Mouse (Mus musculus) olfactory bulb, adult 2 months (tissue): Measurements from ENCODE around the gene Isy1. TPM values are rescaled to one million over a fixed set of nuclear protein-coding genes. Genes with fewer than 3 reads are reported as not detected.

ENCODE experiments used
- H3K27ac ChIP-seq: fragments of 200-500 bp; 2 replicates; pipeline ENCODE4 v1.5.1; 2012; ENCODE audit warnings: low read depth, low read length; ENCODE audit not compliant: insufficient read depth
- H3K4me1 ChIP-seq: fragments of 200-500 bp; 2 replicates; pipeline ENCODE4 v1.6.1; 2012; ENCODE audit warnings: low read length; ENCODE audit not compliant: control insufficient read depth, insufficient read depth
- H3K4me3 ChIP-seq: fragments of 200-500 bp; 2 replicates; pipeline ENCODE4 v1.5.1; 2012; ENCODE audit warnings: mild to moderate bottlenecking, low read depth, low read length, moderate library complexity; ENCODE audit not compliant: insufficient read depth
- CTCF ChIP-seq: fragments of 200-500 bp; IDR thresholded peaks from 2 replicates; pipeline ENCODE4 v1.5.1; 2012; ENCODE audit warnings: low read depth, mild to moderate bottlenecking, low read length, moderate library complexity; ENCODE audit not compliant: insufficient read depth
- POLR2A ChIP-seq: fragments of 200-500 bp; IDR thresholded peaks from 2 replicates; pipeline ENCODE4 v1.6.1; 2012; ENCODE audit warnings: mild to moderate bottlenecking, low read depth, low read length, moderate library complexity; ENCODE audit not compliant: insufficient read depth
- WGBS: fragments of 180-500 bp; shearing (Covaris S2); methylation state at CpG from one replicate; pipeline ENCODE4 v1.1.7; 2018; 5-methylcytosine and 5-hydroxymethylcytosine counted together
- polyA plus RNA-seq: library from polyadenylated mRNA; stranded (reverse); fragments of >200 nt; gene quantifications from 2 replicates; pipeline ENCODE4 v1.2.4, GENCODE M21; 2012; ENCODE audit warnings: low replicate concordance; ENCODE audit not compliant: missing spikeins, insufficient read depth, insufficient read length

Isy1 gene
- polyA plus RNA-seq, 1 experiment: 368 TPM

- no peak for TF ChIP-seq POLR2A
- no peak for TF ChIP-seq CTCF
- no peak overlapping the region for H3K4me3 ChIP-seq
- WGBS: 55% methylated on average over 1 of the region's 1 CpGs
These were observed 36.5 kb upstream of the Isy1 start for GRCm38 (mm10) chr6:87875083-87875482.

GRCm38 (mm10) chr6:87873963-87874362, 35.4 kb upstream of the Isy1 start:
- TF ChIP-seq CTCF: no peak
- no peak for TF ChIP-seq POLR2A
- no peak overlapping the region for H3K27ac ChIP-seq
- peaks cover 2% of the 10 kb centered on the region for H3K4me1 ChIP-seq
- H3K4me3 ChIP-seq: no peak overlapping the region
- 91% methylated on average over 2 of the region's 2 CpGs for WGBS

More at GRCm38 (mm10) chr6:87875083-87875482, 36.5 kb upstream of the Isy1 start:
- 0 out of 2 replicates have a peak, but pooled peaks cover under 1% of the 10 kb centered on the region for H3K4me1 ChIP-seq
- no peak overlapping the region for H3K27ac ChIP-seq

- no peak for TF ChIP-seq POLR2A
- no peak for TF ChIP-seq CTCF
- H3K4me3 ChIP-seq: no peak overlapping the region
- peaks cover 5% of the 10 kb centered on the region for H3K4me1 ChIP-seq
- H3K27ac ChIP-seq: no peak overlapping the region
- 57% methylated on average over 1 of the region's 1 CpGs for WGBS
These were observed 34.5 kb upstream of the Isy1 start for GRCm38 (mm10) chr6:87873104-87873503.

GRCm38 (mm10) chr6:87871240-87871639, 32.6 kb upstream of the Isy1 start:
- no peak overlapping the region for H3K4me3 ChIP-seq
- 86% methylated on average over 7 of the region's 7 CpGs for WGBS
- H3K27ac ChIP-seq: no peak overlapping the region
- no peak for TF ChIP-seq POLR2A
- no peak for TF ChIP-seq CTCF
- H3K4me1 ChIP-seq: peaks cover 5% of the 10 kb centered on the region

- 80% methylated on average over 1 of the region's 1 CpGs for WGBS
- H3K27ac ChIP-seq: no peak overlapping the region
- TF ChIP-seq POLR2A: no peak
- TF ChIP-seq CTCF: no peak
- H3K4me1 ChIP-seq: peaks cover 5% of the 10 kb centered on the region
- no peak overlapping the region for H3K4me3 ChIP-seq
These were observed 31.8 kb upstream of the Isy1 start for GRCm38 (mm10) chr6:87870440-87870839.

GRCm38 (mm10) chr6:87868871-87869506, 30.4 kb upstream of the Isy1 start:
- WGBS: 65% methylated on average over 9 of the region's 9 CpGs
- H3K27ac ChIP-seq: no peak overlapping the region
- peaks cover 5% of the 10 kb centered on the region for H3K4me1 ChIP-seq
- H3K4me3 ChIP-seq: no peak overlapping the region
- no peak for TF ChIP-seq POLR2A
- TF ChIP-seq CTCF: no peak

- Histone ChIP-seq H3K27ac (no peak overlapping the region), H3K4me3 (no peak overlapping the region), H3K4me1 (peaks cover 5% of the 10 kb centered on the region)
- WGBS: 54% methylated on average over 2 of the region's 2 CpGs
- TF ChIP-seq POLR2A (no peak), CTCF (no peak)
These were observed 28.7 kb upstream of the Isy1 start for GRCm38 (mm10) chr6:87867256-87867655.

GRCm38 (mm10) chr6:87866211-87866610, 27.6 kb upstream of the Isy1 start:
- no peak overlapping the region for H3K27ac ChIP-seq
- no peak for TF ChIP-seq POLR2A
- TF ChIP-seq CTCF: no peak
- peaks cover 5% of the 10 kb centered on the region for H3K4me1 ChIP-seq
- WGBS: 89% methylated on average over 6 of the region's 6 CpGs
- no peak overlapping the region for H3K4me3 ChIP-seq

GRCm38 (mm10) chr6:87857071-87857470, 18.5 kb upstream of the Isy1 start:
- no peak for TF ChIP-seq POLR2A
- TF ChIP-seq CTCF: no peak
- 13% methylated on average over 1 of the region's 1 CpGs for WGBS
- peaks cover 3% of the 10 kb centered on the region; the same call in 1 of the 2 replicates for H3K4me1 ChIP-seq
- H3K4me3 ChIP-seq: no peak overlapping the region
- H3K27ac ChIP-seq: peak overlapping the region; percentile 93

- no peak overlapping the region for H3K27ac ChIP-seq
- TF ChIP-seq POLR2A: no peak
- TF ChIP-seq CTCF: no peak
- peaks cover 3% of the 10 kb centered on the region; the same call in 1 of the 2 replicates for H3K4me1 ChIP-seq
- 86% methylated on average over 4 of the region's 4 CpGs for WGBS
- no peak overlapping the region for H3K4me3 ChIP-seq
These were observed 14.8 kb upstream of the Isy1 start for GRCm38 (mm10) chr6:87853446-87853845.
